Mouse (Mus musculus): Measurements from ENCODE around the gene Prkd2.

DNA sequence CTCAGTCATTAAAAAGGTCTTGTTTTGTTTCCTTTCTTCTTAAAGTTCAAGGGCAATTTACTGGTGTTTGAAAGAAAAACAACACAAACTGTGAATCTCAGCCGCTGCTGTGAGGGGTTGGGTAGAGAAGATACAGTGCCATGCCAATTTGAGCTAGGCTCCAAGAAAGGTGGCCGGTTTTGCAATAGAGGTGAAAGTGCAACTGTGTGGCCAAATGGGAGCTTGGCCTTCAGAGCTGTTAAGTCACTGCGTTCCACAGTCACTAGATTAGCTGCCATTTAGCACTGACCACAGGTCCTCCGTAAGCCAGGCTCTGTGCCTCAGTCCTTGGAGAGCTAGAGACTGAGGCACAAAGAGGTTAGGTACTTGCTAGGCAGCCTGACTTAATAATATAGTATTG, 8.9 kb downstream of the Prkd2 start:
- no peak for TF ChIP-seq CTCF (IDR thresholded peaks at IDR 0.05; ENCODE audit: low read depth)
- TF ChIP-seq EP300 (IDR thresholded peaks at IDR 0.05; ENCODE audit: low read depth): no peak
